Mouse (Mus musculus) hindbrain, embryonic 10.5 days (tissue): ENCODE measurements around the gene Rbms2. TPM values are rescaled to one million over a fixed set of nuclear protein-coding genes. Genes with fewer than 3 reads are reported as not detected.

ENCODE experiments used
- DNase-seq: peaks from one replicate; pipeline ENCODE4 v3.0.0-alpha.2; 2017; ENCODE audit warnings: low spot score
- H3K27ac ChIP-seq: fragments of 300-500 bp; sonication (generic); 2 replicates; pipeline ENCODE4 v1.5.1; 2016; ENCODE audit warnings: mild to moderate bottlenecking, moderate library complexity
- H3K27me3 ChIP-seq: fragments of 300-500 bp; sonication (generic); 2 replicates; pipeline ENCODE4 v1.6.1; 2016; ENCODE audit warnings: mild to moderate bottlenecking; ENCODE audit not compliant: poor library complexity, insufficient read depth, severe bottlenecking
- H3K36me3 ChIP-seq: fragments of 300-500 bp; sonication (generic); 2 replicates; pipeline ENCODE4 v1.6.1; 2016; ENCODE audit warnings: mild to moderate bottlenecking, moderate library complexity
- H3K4me1 ChIP-seq: fragments of 300-500 bp; sonication (generic); replicated peaks from 2 replicates; pipeline ENCODE4 v1.6.1; 2016; ENCODE audit warnings: mild to moderate bottlenecking
- H3K4me3 ChIP-seq: fragments of 300-500 bp; sonication (generic); 2 replicates; pipeline ENCODE4 v1.5.1; 2016; ENCODE audit warnings: mild to moderate bottlenecking, moderate library complexity
- H3K9me3 ChIP-seq: fragments of 300-500 bp; sonication (generic); 2 replicates; pipeline ENCODE4 v1.6.1; 2016; ENCODE audit warnings: mild to moderate bottlenecking, moderate library complexity
- WGBS: fragments of 180-500 bp; shearing (Covaris S2); methylation state at CpG from one replicate; pipeline ENCODE4 v1.1.7; 2016; 5-methylcytosine and 5-hydroxymethylcytosine counted together
- polyA plus RNA-seq: library from polyadenylated mRNA; unstranded; fragments of >200 nt; fragmentation: Nextera tagmentation; extraction: Ambion mirVana; gene quantifications from 2 replicates; pipeline ENCODE4 v1.2.1, GENCODE M21; 2016

Gene Rbms2
- polyA plus RNA-seq, 1 experiment from 2014 or later, result 25.7 TPM

- H3K27ac ChIP-seq, result no peak overlapping the region
- H3K4me1 ChIP-seq, result no peaks in the 10 kb centered on the region
- H3K36me3 ChIP-seq, result peaks cover 99% of the 10 kb centered on the region
- WGBS, result 94% methylated on average over 7 of the region's 7 CpGs
- no peaks in the 10 kb centered on the region for H3K27me3 ChIP-seq
- no peak overlapping the region for H3K4me3 ChIP-seq
- no peaks in the 10 kb centered on the region for H3K9me3 ChIP-seq
- DNase-seq, result no peak
Observed at GRCm38 (mm10) chr10:128123833-128124232, 56.3 kb downstream of the Rbms2 start.

GRCm38 (mm10) chr10:128111227-128111626 lies 68.9 kb downstream of the Rbms2 start:
- H3K27me3 ChIP-seq, result no peaks in the 10 kb centered on the region
- no peak overlapping the region for H3K4me3 ChIP-seq
- no peaks in the 10 kb centered on the region for H3K4me1 ChIP-seq
- H3K36me3 ChIP-seq, result peaks cover 79% of the 10 kb centered on the region
- H3K27ac ChIP-seq, result no peak overlapping the region
- H3K9me3 ChIP-seq, result no peaks in the 10 kb centered on the region
- DNase-seq, result no peak

- no peak for DNase-seq
- H3K4me3 ChIP-seq, result no peak overlapping the region
- H3K27me3 ChIP-seq, result no peaks in the 10 kb centered on the region
- H3K9me3 ChIP-seq, result no peaks in the 10 kb centered on the region
- H3K36me3 ChIP-seq, result peaks cover 69% of the 10 kb centered on the region
- H3K27ac ChIP-seq, result no peak overlapping the region
- 95% methylated on average over 4 of the region's 4 CpGs for WGBS
- H3K4me1 ChIP-seq, result no peaks in the 10 kb centered on the region
Observed at GRCm38 (mm10) chr10:128110103-128110761, 69.9 kb downstream of the Rbms2 start.

- Histone ChIP-seq H3K4me1 (peaks cover 53% of the 10 kb centered on the region), H3K27ac (peak overlapping the region; percentile 96), H3K9me3 (no peaks in the 10 kb centered on the region), H3K4me3 (peak overlapping the region; percentile 98), H3K36me3 (peaks cover 12% of the 10 kb centered on the region), H3K27me3 (no peaks in the 10 kb centered on the region)
- DNase-seq, result peak; percentile 52
- WGBS, result under 1% methylated on average over 13 of the region's 13 CpGs
Observed at GRCm38 (mm10) chr10:128097587-128097971, 82.5 kb downstream of the Rbms2 start.

GRCm38 (mm10) chr10:128096693-128097586 lies 83.2 kb downstream of the Rbms2 start:
- H3K4me1 ChIP-seq, result peaks cover 59% of the 10 kb centered on the region
- no peaks in the 10 kb centered on the region for H3K27me3 ChIP-seq
- peaks cover 11% of the 10 kb centered on the region; the same call in 1 of the 2 replicates for H3K36me3 ChIP-seq
- under 1% methylated on average over 86 of the region's 86 CpGs for WGBS
- H3K27ac ChIP-seq, result peak overlapping the region; percentile 96
- peak overlapping the region; percentile 98 for H3K4me3 ChIP-seq
- no peaks in the 10 kb centered on the region for H3K9me3 ChIP-seq
- peak; percentile 91 for DNase-seq

GRCm38 (mm10) chr10:128096313-128096692 lies 83.8 kb downstream of the Rbms2 start:
- Histone ChIP-seq H3K27ac (peak overlapping the region; percentile 96), H3K4me1 (peaks cover 65% of the 10 kb centered on the region), H3K9me3 (no peaks in the 10 kb centered on the region), H3K4me3 (peak overlapping the region; percentile 98), H3K36me3 (peaks cover 8% of the 10 kb centered on the region; the same call in 1 of the 2 replicates), H3K27me3 (no peaks in the 10 kb centered on the region)
- DNase-seq, result no peak
- 21% methylated on average over 4 of the region's 4 CpGs for WGBS

GRCm38 (mm10) chr10:128095003-128095636 lies 85.0 kb downstream of the Rbms2 start:
- Histone ChIP-seq H3K27me3 (no peaks in the 10 kb centered on the region), H3K27ac (peak overlapping the region; percentile 93; the same call in 1 of the 2 replicates), H3K36me3 (peaks cover 10% of the 10 kb centered on the region), H3K4me3 (peak overlapping the region; percentile 81), H3K4me1 (peaks cover 73% of the 10 kb centered on the region), H3K9me3 (no peaks in the 10 kb centered on the region)
- no peak for DNase-seq
- 26% methylated on average over 9 of the region's 9 CpGs for WGBS

- H3K36me3 ChIP-seq, result peaks cover 15% of the 10 kb centered on the region
- peak; percentile 81 for DNase-seq
- H3K27me3 ChIP-seq, result no peaks in the 10 kb centered on the region
- H3K4me1 ChIP-seq, result peaks cover 79% of the 10 kb centered on the region
- H3K4me3 ChIP-seq, result peak overlapping the region; percentile 81
- H3K9me3 ChIP-seq, result no peaks in the 10 kb centered on the region
- H3K27ac ChIP-seq, result peak overlapping the region; percentile 93
- WGBS, result 11% methylated on average over 19 of the region's 19 CpGs
Observed at GRCm38 (mm10) chr10:128094340-128094968, 85.6 kb downstream of the Rbms2 start.

GRCm38 (mm10) chr10:128093496-128094294 lies 86.4 kb downstream of the Rbms2 start:
- WGBS, result 25% methylated on average over 13 of the region's 13 CpGs
- Histone ChIP-seq H3K27me3 (no peaks in the 10 kb centered on the region), H3K4me1 (peaks cover 79% of the 10 kb centered on the region), H3K9me3 (no peaks in the 10 kb centered on the region), H3K36me3 (peaks cover 23% of the 10 kb centered on the region), H3K27ac (peak overlapping the region; percentile 93), H3K4me3 (peak overlapping the region; percentile 81)
- DNase-seq, result no peak

- no peaks in the 10 kb centered on the region for H3K27me3 ChIP-seq
- H3K36me3 ChIP-seq, result peaks cover 31% of the 10 kb centered on the region
- peak overlapping the region; percentile 81 for H3K4me3 ChIP-seq
- DNase-seq, result peak; percentile 82
- H3K4me1 ChIP-seq, result peaks cover 70% of the 10 kb centered on the region
- no peaks in the 10 kb centered on the region for H3K9me3 ChIP-seq
- under 1% methylated on average over 87 of the region's 88 CpGs for WGBS
- H3K27ac ChIP-seq, result peak overlapping the region; percentile 93
Observed at GRCm38 (mm10) chr10:128092506-128093495, 87.3 kb downstream of the Rbms2 start.
